Mouse (Mus musculus): ENCODE measurements around the gene Lrig3.

The Lrig3 gene

GRCm38 (mm10) chr10:126002818-126003506 lies 37.0 kb downstream of the Lrig3 start:
- DNase-seq = no peak

GRCm38 (mm10) chr10:126003857-126004256 lies 37.9 kb downstream of the Lrig3 start:
- DNase-seq = no peak

GRCm38 (mm10) chr10:126013667-126014066 lies 47.7 kb downstream of the Lrig3 start:
- DNase-seq = no peak

- DNase-seq = no peak
Measured at GRCm38 (mm10) chr10:126014673-126015072, 48.7 kb downstream of the Lrig3 start.

GRCm38 (mm10) chr10:126015644-126016043 lies 49.7 kb downstream of the Lrig3 start:
- DNase-seq = no peak

GRCm38 (mm10) chr10:126019350-126019991 lies 53.5 kb downstream of the Lrig3 start:
- no peak for DNase-seq

GRCm38 (mm10) chr10:126028574-126029440 lies 62.8 kb downstream of the Lrig3 start:
- DNase-seq = no peak

- no peak for DNase-seq
Measured at GRCm38 (mm10) chr10:126029441-126030114, 63.6 kb downstream of the Lrig3 start.

GRCm38 (mm10) chr10:126056881-126057280 lies 90.9 kb downstream of the Lrig3 start:
- no peak for DNase-seq

GRCm38 (mm10) chr10:126062812-126063211 lies 96.8 kb downstream of the Lrig3 start:
- no peak for DNase-seq
